Mouse (Mus musculus): ENCODE measurements around the gene Lrrk2. TPM values are rescaled to one million over a fixed set of nuclear protein-coding genes. Genes with fewer than 3 reads are reported as not detected.

The Lrrk2 gene
- polyA plus RNA-seq, 1 experiment from 2014 or later: 4.2 TPM

DNA sequence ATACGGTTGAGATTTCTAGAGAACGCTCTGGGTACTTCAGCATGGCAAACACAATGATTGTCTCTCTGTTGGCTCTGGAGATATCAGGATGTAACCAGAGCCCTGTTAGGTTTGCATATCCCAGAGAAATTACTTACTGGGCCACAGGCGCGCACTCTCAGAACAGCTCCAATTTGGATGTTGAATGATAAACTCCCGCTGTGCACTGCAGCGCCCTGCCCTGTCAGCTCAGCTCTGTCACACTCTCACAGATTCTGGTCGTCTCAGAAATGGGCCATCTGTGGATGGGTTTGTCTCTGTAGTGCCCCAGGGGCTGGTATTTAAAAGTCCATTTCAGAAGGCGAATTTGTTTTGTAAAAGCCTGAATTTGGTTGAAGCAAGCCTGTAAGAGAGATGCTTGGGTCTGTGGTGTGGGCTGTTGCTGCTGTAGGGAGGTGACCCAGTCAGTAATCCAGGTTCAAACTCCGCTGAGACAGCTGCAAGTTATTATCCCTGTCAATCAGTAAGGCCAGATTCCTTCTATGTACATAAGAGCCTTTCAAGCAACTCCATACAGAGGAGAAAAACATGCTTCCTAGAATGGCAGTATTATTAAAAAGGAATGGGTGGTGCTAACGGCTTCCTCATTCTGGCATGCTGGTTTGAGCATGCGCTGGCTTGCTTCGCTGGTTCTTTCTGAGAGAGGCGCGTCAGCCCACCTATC is 80.6 kb downstream of the Lrrk2 start:
- ATAC-seq (ENCODE audit: low FRiP score, low TSS enrichment) (no peak), DNase-seq (ENCODE audit: low spot score) (no peak)
- Histone ChIP-seq H3K4me1 (replicated peaks; ENCODE audit: control insufficient read depth, insufficient read depth) (no peaks in the 10 kb centered on the region), H3K36me3 (ENCODE audit: control insufficient read depth, insufficient read depth, low read length) (0 out of 2 replicates have a peak, but pooled peaks cover 4% of the 10 kb centered on the region), H3K9ac (ENCODE audit: low read length) (no peak overlapping the region), H3K27me3 (ENCODE audit: control insufficient read depth, insufficient read depth, low read length) (no peaks in the 10 kb centered on the region), H3K4me2 (replicated peaks; ENCODE audit: low read depth) (peak overlapping the region; percentile 41), H3K27ac (replicated peaks) (no peak overlapping the region), H3K4me3 (ENCODE audit: low read depth, low read length) (no peak overlapping the region; the same call in 1 of the 2 replicates), H3K9me3 (ENCODE audit: control insufficient read depth, low read length) (no peaks in the 10 kb centered on the region)
- 73% methylated on average over 14 of the region's 14 CpGs for WGBS
- no peak for TF ChIP-seq EP300 (optimal IDR thresholded peaks at IDR 0.05)
- no peak for TF ChIP-seq CTCF (IDR thresholded peaks at IDR 0.05; ENCODE audit: low read depth)

DNA sequence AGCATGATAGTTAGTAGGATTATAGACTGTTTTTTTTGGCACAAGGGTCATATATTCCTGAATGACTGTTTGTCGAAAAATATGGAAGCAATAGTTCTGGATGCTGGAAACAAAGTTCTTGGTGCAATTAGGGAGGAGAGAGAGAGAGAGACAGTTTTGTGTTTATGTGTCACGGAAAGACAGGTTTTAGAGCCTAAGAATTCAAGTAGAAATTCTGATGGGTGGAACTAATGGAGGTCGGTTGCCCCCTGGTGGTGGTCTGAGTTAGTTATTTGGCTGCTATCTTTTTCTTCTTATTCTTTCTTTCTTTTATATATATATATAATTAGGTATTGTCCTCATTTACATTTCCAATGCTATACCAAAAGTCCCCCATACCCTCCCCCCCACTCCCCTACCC is 81.6 kb downstream of the Lrrk2 start:
- Histone ChIP-seq H3K27me3 (ENCODE audit: control insufficient read depth, insufficient read depth, low read length) (no peaks in the 10 kb centered on the region), H3K27ac (replicated peaks) (no peak overlapping the region), H3K4me3 (ENCODE audit: low read depth, low read length) (peak overlapping the region; percentile 17; the same call in 1 of the 2 replicates), H3K4me1 (replicated peaks; ENCODE audit: control insufficient read depth, insufficient read depth) (no peaks in the 10 kb centered on the region), H3K4me2 (replicated peaks; ENCODE audit: low read depth) (peak overlapping the region; percentile 41), H3K36me3 (ENCODE audit: control insufficient read depth, insufficient read depth, low read length) (0 out of 2 replicates have a peak, but pooled peaks cover 4% of the 10 kb centered on the region), H3K9me3 (ENCODE audit: control insufficient read depth, low read length) (no peaks in the 10 kb centered on the region), H3K9ac (ENCODE audit: low read length) (no peak overlapping the region)
- no peak for TF ChIP-seq EP300 (optimal IDR thresholded peaks at IDR 0.05)
- peak; percentile 74 for TF ChIP-seq CTCF (IDR thresholded peaks at IDR 0.05; ENCODE audit: low read depth)
- peak; percentile 65 for DNase-seq (ENCODE audit: low spot score)
- WGBS: 14% methylated on average over 3 of the region's 3 CpGs
- ATAC-seq (ENCODE audit: low FRiP score, low TSS enrichment): no peak

- DNase-seq (ENCODE audit: low spot score): no peak
- WGBS: 86% methylated on average over 16 of the region's 16 CpGs
Measured at GRCm38 (mm10) chr15:91755756-91756155, 82.8 kb downstream of the Lrrk2 start.

DNA sequence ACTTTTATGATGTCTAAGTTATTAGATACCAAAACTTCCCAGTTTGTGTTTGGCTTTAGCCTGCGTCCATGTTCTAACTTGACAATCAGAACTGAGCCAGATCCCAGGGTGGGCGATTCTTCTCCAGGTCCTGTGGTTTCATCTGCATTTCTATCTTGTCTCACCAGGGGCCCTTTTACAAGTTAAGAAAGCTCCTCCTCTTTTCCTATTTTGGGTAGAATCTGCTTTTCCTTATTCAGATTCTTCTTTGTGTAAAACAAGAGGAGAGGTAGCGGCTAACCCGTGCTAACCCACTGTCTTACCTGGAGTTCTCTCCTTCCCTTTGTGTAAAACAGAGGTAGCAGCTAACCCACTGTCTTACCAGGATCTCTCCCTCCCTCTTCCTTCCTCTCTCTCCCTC is 99.1 kb downstream of the Lrrk2 start:
- no peak overlapping the region for H3K4me2 ChIP-seq (replicated peaks; ENCODE audit: low read depth)
- H3K9me3 ChIP-seq (ENCODE audit: control insufficient read depth, low read length): no peaks in the 10 kb centered on the region
- no peaks in the 10 kb centered on the region for H3K4me1 ChIP-seq (replicated peaks; ENCODE audit: control insufficient read depth, insufficient read depth)
- no peaks in the 10 kb centered on the region for H3K27me3 ChIP-seq (ENCODE audit: control insufficient read depth, insufficient read depth, low read length)
- no peak overlapping the region for H3K9ac ChIP-seq (ENCODE audit: low read length)
- TF ChIP-seq EP300 (optimal IDR thresholded peaks at IDR 0.05) (no peak), CTCF (IDR thresholded peaks at IDR 0.05; ENCODE audit: low read depth) (no peak)
- no peak for ATAC-seq (ENCODE audit: low FRiP score, low TSS enrichment)
- H3K27ac ChIP-seq (replicated peaks): no peak overlapping the region
- no peak overlapping the region for H3K4me3 ChIP-seq (ENCODE audit: low read depth, low read length)
- 71% methylated on average over 4 of the region's 4 CpGs for WGBS
- no peaks in the 10 kb centered on the region for H3K36me3 ChIP-seq (ENCODE audit: control insufficient read depth, insufficient read depth, low read length)
- no peak for DNase-seq (ENCODE audit: low spot score)

More at GRCm38 (mm10) chr15:91755756-91756155, 82.8 kb downstream of the Lrrk2 start:
- no peaks in the 10 kb centered on the region for H3K9me3 ChIP-seq (ENCODE audit: control insufficient read depth, low read length)
- no peak overlapping the region for H3K9ac ChIP-seq (ENCODE audit: low read length)
- no peak overlapping the region for H3K4me2 ChIP-seq (replicated peaks; ENCODE audit: low read depth)
- no peak for ATAC-seq (ENCODE audit: low FRiP score, low TSS enrichment)
- H3K27me3 ChIP-seq (ENCODE audit: control insufficient read depth, insufficient read depth, low read length): no peaks in the 10 kb centered on the region
- H3K36me3 ChIP-seq (ENCODE audit: control insufficient read depth, insufficient read depth, low read length): no peaks in the 10 kb centered on the region
- no peak overlapping the region for H3K4me3 ChIP-seq (ENCODE audit: low read depth, low read length)
- H3K27ac ChIP-seq (replicated peaks): no peak overlapping the region
- H3K4me1 ChIP-seq (replicated peaks; ENCODE audit: control insufficient read depth, insufficient read depth): no peaks in the 10 kb centered on the region
- TF ChIP-seq CTCF (IDR thresholded peaks at IDR 0.05; ENCODE audit: low read depth) (no peak), EP300 (optimal IDR thresholded peaks at IDR 0.05) (no peak)

GRCm38 (mm10) chr15:91779166-91779565 is 106.2 kb downstream of the Lrrk2 start:
- Histone ChIP-seq H3K36me3 (ENCODE audit: control insufficient read depth, insufficient read depth, low read length) (no peaks in the 10 kb centered on the region), H3K4me2 (replicated peaks; ENCODE audit: low read depth) (no peak overlapping the region), H3K9me3 (ENCODE audit: control insufficient read depth, low read length) (no peaks in the 10 kb centered on the region), H3K27ac (replicated peaks) (no peak overlapping the region), H3K4me1 (replicated peaks; ENCODE audit: control insufficient read depth, insufficient read depth) (no peaks in the 10 kb centered on the region), H3K27me3 (ENCODE audit: control insufficient read depth, insufficient read depth, low read length) (no peaks in the 10 kb centered on the region), H3K9ac (ENCODE audit: low read length) (no peak overlapping the region), H3K4me3 (ENCODE audit: low read depth, low read length) (no peak overlapping the region)
- WGBS: 95% methylated on average over 9 of the region's 9 CpGs
- ATAC-seq (ENCODE audit: low FRiP score, low TSS enrichment) (no peak), DNase-seq (ENCODE audit: low spot score) (no peak)
- TF ChIP-seq CTCF (IDR thresholded peaks at IDR 0.05; ENCODE audit: low read depth): no peak
- TF ChIP-seq EP300 (optimal IDR thresholded peaks at IDR 0.05): no peak

DNA sequence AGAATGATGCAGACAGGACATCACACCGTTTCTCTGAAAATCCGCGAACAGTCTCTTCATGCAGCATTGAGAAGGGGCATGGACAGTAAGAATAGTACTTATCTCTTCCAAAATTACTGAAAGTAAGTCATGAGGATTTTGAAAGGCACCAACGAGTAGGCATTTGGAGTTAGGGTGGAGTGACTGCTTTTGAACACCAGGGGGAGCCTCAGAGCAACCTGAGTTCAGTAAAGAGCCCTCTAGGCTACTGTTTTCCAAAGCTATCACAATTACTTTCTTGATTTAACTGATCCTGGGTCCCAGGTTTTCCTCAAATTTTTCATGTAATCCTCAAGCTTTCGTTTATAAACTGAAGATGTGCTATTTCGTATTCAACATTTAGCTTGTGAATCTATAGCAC is 108.2 kb downstream of the Lrrk2 start:
- Histone ChIP-seq H3K27ac (replicated peaks) (no peak overlapping the region), H3K9ac (ENCODE audit: low read length) (no peak overlapping the region), H3K4me3 (ENCODE audit: low read depth, low read length) (no peak overlapping the region), H3K4me1 (replicated peaks; ENCODE audit: control insufficient read depth, insufficient read depth) (no peaks in the 10 kb centered on the region), H3K36me3 (ENCODE audit: control insufficient read depth, insufficient read depth, low read length) (no peaks in the 10 kb centered on the region), H3K4me2 (replicated peaks; ENCODE audit: low read depth) (no peak overlapping the region), H3K27me3 (ENCODE audit: control insufficient read depth, insufficient read depth, low read length) (no peaks in the 10 kb centered on the region), H3K9me3 (ENCODE audit: control insufficient read depth, low read length) (no peaks in the 10 kb centered on the region)
- ATAC-seq (ENCODE audit: low FRiP score, low TSS enrichment) (no peak), DNase-seq (ENCODE audit: low spot score) (peak; percentile 26)
- 40% methylated on average over 6 of the region's 6 CpGs for WGBS
- TF ChIP-seq EP300 (optimal IDR thresholded peaks at IDR 0.05): no peak
- peak; percentile 84 for TF ChIP-seq CTCF (IDR thresholded peaks at IDR 0.05; ENCODE audit: low read depth)
